Mouse (Mus musculus) spleen, postnatal 36 days (tissue): ENCODE data around the gene Dct.
A peak's percentile ranks its signal among the peaks of the same experiment; 100 is the strongest.

Experiments
- DNase-seq, 2 experiments: peaks; one replicate each; pipeline ENCODE4 v3.0.0; 2022; ENCODE audit warnings: low spot score in 2 of 2, mixed read lengths in 1 of 2

Dct gene

GRCm38 (mm10) chr14:118051975-118052630, at the start of gene Dct:
Gene Dct (minus strand): TSS chr14:118052244.
- DNase-seq: no peak

- peak in 1 of 2 experiments; percentile 6 for DNase-seq
These were observed 49.4 kb upstream of the Dct start for GRCm38 (mm10) chr14:118101227-118101990.

GRCm38 (mm10) chr14:118098265-118098664, 46.2 kb upstream of the Dct start:
- no peak for DNase-seq

GRCm38 (mm10) chr14:118089806-118090392, 37.9 kb upstream of the Dct start:
- DNase-seq: peak in 1 of 2 experiments; percentile 11

GRCm38 (mm10) chr14:118089215-118089805, 37.3 kb upstream of the Dct start:
- DNase-seq: peak; percentile 81 to 86

GRCm38 (mm10) chr14:118088437-118089207, 36.6 kb upstream of the Dct start:
- no peak for DNase-seq

GRCm38 (mm10) chr14:118086271-118087035, 34.4 kb upstream of the Dct start:
- DNase-seq: no peak

- DNase-seq: no peak
These were observed 31.8 kb upstream of the Dct start for GRCm38 (mm10) chr14:118083851-118084250.

GRCm38 (mm10) chr14:118080606-118081005, 28.6 kb upstream of the Dct start:
- no peak for DNase-seq

GRCm38 (mm10) chr14:118070100-118070499, 18.1 kb upstream of the Dct start:
- DNase-seq: no peak

GRCm38 (mm10) chr14:118069439-118070079, 17.5 kb upstream of the Dct start:
- no peak for DNase-seq

GRCm38 (mm10) chr14:118061766-118062432, 9.9 kb upstream of the Dct start:
- DNase-seq: no peak

GRCm38 (mm10) chr14:118058581-118058886, 6.5 kb upstream of the Dct start:
- no peak for DNase-seq

GRCm38 (mm10) chr14:118057696-118058580, 5.9 kb upstream of the Dct start:
- DNase-seq: no peak

- no peak for DNase-seq
These were observed 726 bp upstream of the Dct start for GRCm38 (mm10) chr14:118052770-118053169.

- no peak for DNase-seq
These were observed 648 bp downstream of the Dct start for GRCm38 (mm10) chr14:118051396-118051795.

GRCm38 (mm10) chr14:118050990-118051389, 1.1 kb downstream of the Dct start:
- no peak for DNase-seq

- no peak for DNase-seq
These were observed 1.6 kb downstream of the Dct start for GRCm38 (mm10) chr14:118050431-118050830.

- DNase-seq: no peak
These were observed 2.3 kb downstream of the Dct start for GRCm38 (mm10) chr14:118049648-118050238.
